Mouse (Mus musculus) G1E (cell line): ENCODE data around the gene Ptpn14. TPM values are rescaled to one million over a fixed set of nuclear protein-coding genes. Genes with fewer than 3 reads are reported as not detected.

Experiments used
- ATAC-seq: 2 replicates; pipeline ENCODE4 v1.8.0; 2016; ENCODE audit warnings: mild to moderate bottlenecking; ENCODE audit not compliant: insufficient number of reproducible peaks, poor library complexity, low FRiP score, severe bottlenecking; ENCODE audit errors: extremely low read depth
- DNase-seq: peaks from one replicate; pipeline ENCODE4 v3.0.0; 2012; ENCODE audit warnings: low spot score
- H3K27me3 ChIP-seq: 2 replicates; pipeline ENCODE4 v1.6.1; 2012; ENCODE audit warnings: mild to moderate bottlenecking, low read length, inconsistent platforms; ENCODE audit not compliant: insufficient read depth
- H3K36me3 ChIP-seq: replicated peaks from 2 replicates; pipeline ENCODE3; 2012; ENCODE audit warnings: mild to moderate bottlenecking, inconsistent platforms
- H3K4me1 ChIP-seq: 2 replicates; pipeline ENCODE4 v1.6.1; 2012; ENCODE audit warnings: low read depth, low read length, inconsistent platforms, mixed read lengths; ENCODE audit not compliant: insufficient read depth
- H3K4me3 ChIP-seq: 2 replicates; pipeline ENCODE4 v1.5.1; 2012; ENCODE audit warnings: low read depth, mild to moderate bottlenecking, inconsistent platforms, low read length, moderate library complexity, mixed read lengths
- H3K9me3 ChIP-seq: replicated peaks from 2 replicates; pipeline ENCODE4 v1.6.1; 2012; ENCODE audit warnings: inconsistent platforms
- CTCF ChIP-seq: IDR thresholded peaks from 2 replicates; pipeline ENCODE4 v1.5.1; 2012; ENCODE audit warnings: low read depth, low read length, inconsistent platforms, mixed read lengths
- GATA1 ChIP-seq: IDR thresholded peaks from 2 replicates; pipeline ENCODE4 v1.6.1; 2012; ENCODE audit warnings: borderline replicate concordance, low read length, inconsistent platforms, mixed read lengths
- GATA2 ChIP-seq: IDR thresholded peaks from 2 replicates; pipeline ENCODE4 v1.6.1; 2012; ENCODE audit warnings: low read depth, low read length, inconsistent platforms, borderline replicate concordance
- POLR2AphosphoS5 ChIP-seq: IDR thresholded peaks from 2 replicates; pipeline ENCODE4 v1.6.1; 2012; ENCODE audit warnings: low read depth, low read length, inconsistent platforms; ENCODE audit not compliant: insufficient replicate concordance
- TAL1 ChIP-seq: conservative IDR thresholded peaks from 2 replicates; pipeline ENCODE4 v1.6.1; 2012; ENCODE audit warnings: low read depth, low read length, inconsistent platforms, mixed read lengths
- polyA plus RNA-seq: library from polyadenylated mRNA; stranded (reverse); fragments of >175 nt; gene quantifications from 2 replicates; pipeline ENCODE4 v1.2.3, GENCODE M21; 2012
- total RNA-seq, 2 experiments: library from RNA; stranded (forward) in 1 of 2; stranded (reverse) in 1 of 2; fragments of 200-1000 nt in 1 of 2; fragments of >200 nt in 1 of 2; fragmentation: Nextera tagmentation in 1 of 2; gene quantifications; 2 replicates each; pipeline ENCODE4 v1.2.3; 2014 to 2017

Gene Ptpn14
- total and polyA plus RNA-seq, 3 experiments, result 0.11 TPM; not detected in 2

- peaks cover 87% of the 10 kb centered on the region for H3K9me3 ChIP-seq
- DNase-seq (no peak), ATAC-seq (no peak)
- H3K4me3 ChIP-seq, result no peak overlapping the region
- H3K36me3 ChIP-seq, result no peaks in the 10 kb centered on the region
- TF ChIP-seq TAL1, result no peak
- TF ChIP-seq POLR2AphosphoS5, result no peak
- no peak for TF ChIP-seq CTCF
- TF ChIP-seq GATA1, result no peak
- H3K27me3 ChIP-seq, result no peaks in the 10 kb centered on the region
- no peaks in the 10 kb centered on the region for H3K4me1 ChIP-seq
Observed at GRCm38 (mm10) chr1:189756306-189757053, 28.4 kb downstream of the Ptpn14 start.

DNA sequence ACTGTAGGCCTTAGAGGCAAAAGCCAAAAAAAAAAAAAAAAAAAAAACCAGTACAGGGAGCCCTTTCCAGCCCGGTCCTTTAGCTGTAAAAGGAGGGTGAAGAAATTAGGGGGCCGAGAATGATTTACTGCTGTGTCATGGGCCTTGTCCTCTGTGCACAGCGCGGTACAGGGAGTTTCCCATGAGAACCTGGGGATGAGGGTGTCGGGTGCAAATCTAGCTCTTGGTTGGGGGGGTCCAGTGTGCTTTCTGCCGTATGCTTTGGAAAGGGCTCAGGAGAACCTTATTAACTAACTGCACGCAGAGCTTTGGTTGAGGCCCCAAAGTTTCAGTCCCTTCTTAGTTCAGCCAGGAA, 29.0 kb downstream of the Ptpn14 start:
- Histone ChIP-seq H3K27me3 (no peaks in the 10 kb centered on the region), H3K4me3 (no peak overlapping the region), H3K36me3 (no peaks in the 10 kb centered on the region), H3K4me1 (no peaks in the 10 kb centered on the region), H3K9me3 (peaks cover 89% of the 10 kb centered on the region)
- DNase-seq (no peak), ATAC-seq (no peak)
- TF ChIP-seq TAL1 (no peak), CTCF (no peak), POLR2AphosphoS5 (no peak), GATA1 (no peak), GATA2 (no peak)

DNA sequence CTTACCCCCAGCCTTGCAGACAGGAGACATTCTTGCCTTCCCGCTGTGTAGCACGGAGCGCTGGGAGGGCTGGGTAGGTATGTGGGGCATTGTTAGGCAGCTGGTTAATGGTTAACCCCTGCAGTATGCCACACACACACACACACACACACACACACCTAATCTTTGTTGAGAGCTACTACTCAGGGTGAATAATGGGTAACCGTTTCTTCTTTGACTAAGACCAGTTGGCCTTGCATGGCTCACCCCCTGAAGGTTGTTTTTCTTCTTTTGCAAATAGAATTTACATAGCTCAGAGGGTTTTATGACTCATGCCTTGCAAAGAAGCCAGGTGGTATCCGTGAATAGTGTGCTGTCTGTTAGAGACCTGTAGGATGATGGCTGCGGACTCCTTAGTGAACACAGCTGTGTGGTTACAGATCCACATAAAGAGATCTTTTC, 33.5 kb downstream of the Ptpn14 start:
- Histone ChIP-seq H3K4me3 (no peak overlapping the region), H3K4me1 (no peaks in the 10 kb centered on the region), H3K27me3 (no peaks in the 10 kb centered on the region), H3K36me3 (no peaks in the 10 kb centered on the region), H3K9me3 (peaks cover 77% of the 10 kb centered on the region)
- TF ChIP-seq GATA1, result no peak
- no peak for TF ChIP-seq GATA2
- TF ChIP-seq TAL1, result no peak
- no peak for TF ChIP-seq POLR2AphosphoS5
- no peak for TF ChIP-seq CTCF
- DNase-seq (no peak), ATAC-seq (no peak)

DNA sequence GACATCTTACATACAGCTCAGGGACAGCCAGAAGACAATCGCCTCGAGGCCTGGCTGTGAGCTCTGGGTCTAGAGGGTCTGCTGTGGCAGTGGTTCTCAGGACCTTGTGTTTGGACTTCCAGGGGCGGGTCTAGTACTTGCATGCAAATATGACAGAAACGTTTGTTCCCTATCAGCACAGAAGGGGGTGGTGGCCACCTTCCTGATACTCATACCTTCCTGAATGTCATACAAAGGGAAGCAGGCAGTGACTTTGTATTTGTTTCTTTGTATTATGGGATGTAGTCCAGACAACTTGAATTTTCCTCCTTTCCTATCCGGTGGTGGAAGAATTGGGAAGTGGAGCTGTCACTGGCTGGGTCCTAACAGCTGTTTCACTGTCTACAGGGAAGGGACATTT, 36.2 kb downstream of the Ptpn14 start:
- no peak for ATAC-seq

DNA sequence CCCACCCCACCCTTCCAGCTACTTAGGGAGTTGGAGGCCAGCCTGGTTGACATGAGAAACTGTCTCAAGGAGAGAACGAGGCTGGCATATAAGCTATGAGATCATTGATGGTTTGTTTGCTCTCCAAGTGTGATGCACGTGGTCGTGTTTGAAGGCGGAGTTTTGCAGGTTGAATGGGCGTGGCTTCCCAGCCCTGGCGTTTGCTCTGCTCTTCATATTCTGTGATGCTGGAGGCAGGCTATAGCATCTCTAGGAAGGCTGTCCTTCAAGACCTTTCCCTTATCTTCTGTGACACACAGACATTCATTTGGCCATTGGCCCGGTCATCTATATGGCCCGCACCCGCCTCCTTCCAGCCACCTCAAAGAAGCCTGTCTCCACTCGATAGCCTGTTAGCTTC, 39.1 kb downstream of the Ptpn14 start:
- no peak for ATAC-seq

More for the DNA sequence above, 36.2 kb downstream of the Ptpn14 start:
- TF ChIP-seq CTCF, result no peak
- no peak for TF ChIP-seq GATA1
- no peak for TF ChIP-seq POLR2AphosphoS5
- no peak for TF ChIP-seq GATA2
- no peak for TF ChIP-seq TAL1
- Histone ChIP-seq H3K27me3 (no peaks in the 10 kb centered on the region), H3K9me3 (peaks cover 75% of the 10 kb centered on the region), H3K4me1 (no peaks in the 10 kb centered on the region), H3K36me3 (no peaks in the 10 kb centered on the region), H3K4me3 (no peak overlapping the region)
- DNase-seq, result no peak

DNA sequence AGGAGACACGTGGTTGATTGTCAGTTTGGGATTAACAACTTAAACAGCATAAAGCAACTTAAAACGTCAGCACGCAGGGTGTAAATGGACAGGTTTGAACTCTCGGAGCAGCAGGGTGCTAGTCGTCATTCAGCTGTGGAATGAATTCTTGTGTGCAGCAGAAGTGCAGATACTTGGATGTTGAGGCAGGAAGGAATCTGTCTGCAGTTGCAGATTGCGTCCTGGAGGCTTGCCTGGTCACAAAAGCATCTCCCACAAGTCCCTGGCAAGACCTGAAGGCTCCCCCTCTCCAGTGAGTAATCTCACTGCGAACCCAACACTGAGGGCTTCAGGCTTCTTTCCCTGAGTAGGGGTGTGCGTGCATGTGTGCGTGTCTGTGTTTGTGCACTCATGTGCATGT, 39.8 kb downstream of the Ptpn14 start:
- H3K4me1 ChIP-seq, result no peaks in the 10 kb centered on the region
- H3K27me3 ChIP-seq, result no peaks in the 10 kb centered on the region
- ATAC-seq, result no peak
- DNase-seq, result no peak
- peaks cover 82% of the 10 kb centered on the region for H3K9me3 ChIP-seq
- no peak for TF ChIP-seq POLR2AphosphoS5
- no peak for TF ChIP-seq TAL1
- no peak for TF ChIP-seq GATA1
- no peak for TF ChIP-seq CTCF
- no peak for TF ChIP-seq GATA2
- no peaks in the 10 kb centered on the region for H3K36me3 ChIP-seq
- no peak overlapping the region for H3K4me3 ChIP-seq

More for the DNA sequence above, 39.1 kb downstream of the Ptpn14 start:
- TF ChIP-seq TAL1 (no peak), GATA1 (no peak), GATA2 (no peak), CTCF (no peak), POLR2AphosphoS5 (no peak)
- no peaks in the 10 kb centered on the region for H3K27me3 ChIP-seq
- no peak for DNase-seq
- no peaks in the 10 kb centered on the region for H3K4me1 ChIP-seq
- peaks cover 81% of the 10 kb centered on the region for H3K9me3 ChIP-seq
- no peaks in the 10 kb centered on the region for H3K36me3 ChIP-seq
- no peak overlapping the region for H3K4me3 ChIP-seq

DNA sequence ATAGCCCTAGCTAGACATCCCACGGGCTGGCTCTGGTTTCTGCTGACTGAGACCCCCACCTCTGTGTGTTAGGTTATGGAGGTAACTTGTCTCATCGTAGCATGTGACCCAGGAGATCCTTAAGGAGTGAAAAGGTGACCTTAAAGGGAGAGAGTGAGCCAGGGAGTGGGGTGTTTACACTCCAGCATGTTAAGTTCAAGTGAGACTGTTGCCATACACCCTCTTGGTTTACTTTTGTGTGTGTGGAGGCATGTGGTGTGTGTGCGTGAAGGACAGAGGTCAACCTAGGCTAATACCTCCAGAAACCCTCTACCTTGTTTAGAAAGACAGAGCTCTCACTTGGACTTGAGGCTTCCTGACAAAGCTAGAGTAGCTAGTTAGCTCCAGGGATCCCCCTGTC, 42.4 kb downstream of the Ptpn14 start:
- Histone ChIP-seq H3K4me1 (no peaks in the 10 kb centered on the region), H3K27me3 (no peaks in the 10 kb centered on the region), H3K4me3 (no peak overlapping the region), H3K36me3 (no peaks in the 10 kb centered on the region), H3K9me3 (peaks cover 88% of the 10 kb centered on the region)
- ATAC-seq, result no peak
- TF ChIP-seq POLR2AphosphoS5 (no peak), GATA2 (no peak), TAL1 (no peak), CTCF (no peak), GATA1 (no peak)
- no peak for DNase-seq
